Mouse (Mus musculus): ENCODE results near the gene Gm20388. TPM values are rescaled to one million over a fixed set of nuclear protein-coding genes. Genes with fewer than 3 reads are reported as not detected.
"Not testable (repeated sequence)": the region's sequence is repeated elsewhere in the genome, so short reads cannot be mapped to it uniquely, and the experiment has no call there.

The Gm20388 gene
- total RNA-seq, 1 experiment from 2014 or later: 3.6 TPM

DNA sequence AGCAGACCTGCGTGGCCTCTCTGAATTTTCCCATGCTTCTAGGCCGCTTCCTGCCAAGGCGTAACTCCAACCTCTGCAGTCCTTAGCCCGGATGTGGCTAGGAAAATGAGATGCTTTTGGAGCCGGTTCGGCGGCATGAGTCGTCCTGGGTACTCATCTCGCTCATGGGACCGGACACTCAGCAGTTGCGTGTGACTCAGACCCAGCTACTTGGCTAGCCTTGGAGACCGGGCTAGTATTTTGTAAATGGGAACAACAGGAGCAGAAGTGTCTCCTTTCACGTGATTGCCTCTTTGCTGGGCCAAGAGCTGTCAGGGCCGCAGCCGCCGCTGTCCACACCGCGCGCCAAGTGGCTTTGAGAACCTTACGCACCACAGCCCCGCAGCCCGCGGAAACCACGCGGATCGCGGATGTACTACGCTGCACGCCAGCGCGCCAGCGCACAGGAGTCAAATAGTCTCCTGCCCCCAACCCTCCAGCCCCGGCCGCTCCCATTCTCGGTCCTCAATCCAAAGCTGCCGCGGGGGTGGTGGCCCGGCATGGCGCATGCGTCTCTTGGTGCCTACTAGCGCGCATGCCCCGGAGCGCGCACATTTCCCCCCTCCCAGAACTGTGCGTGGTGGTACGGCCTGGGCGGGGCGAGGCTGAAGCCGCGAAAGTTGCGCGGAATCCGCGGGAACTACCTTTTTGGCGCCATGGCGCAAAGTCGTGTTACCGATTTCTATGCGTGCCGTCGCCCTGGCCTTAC lies 2656.9 kb downstream of the Gm20388 start, which contains the start of gene Cdt1:
TSS of gene Cdt1 (plus strand) at position 655 of the 748 bp plus-strand sequence.
- peak; percentile 96 for DNase-seq

DNA sequence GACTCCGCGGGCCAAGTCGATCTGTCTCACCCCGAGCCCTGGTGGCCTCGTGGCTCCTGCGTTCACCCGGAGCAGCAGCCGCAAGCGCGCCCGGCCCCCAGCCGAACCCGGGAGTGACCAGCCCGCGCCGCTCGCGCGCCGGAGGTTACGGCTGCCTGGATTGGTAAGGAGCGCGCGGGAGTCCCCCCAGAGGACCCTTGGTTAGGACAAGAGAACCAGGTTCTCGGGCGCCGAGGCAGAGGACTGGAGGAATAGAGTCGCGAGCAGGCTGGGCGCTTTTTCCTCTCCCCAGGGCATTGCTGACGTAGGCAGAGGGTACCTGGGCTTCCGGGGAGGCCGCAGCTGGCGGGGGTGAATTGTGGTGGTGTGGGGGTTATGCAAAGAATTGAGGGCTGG lies 2657.5 kb downstream of the Gm20388 start:
- no peak for DNase-seq

DNA sequence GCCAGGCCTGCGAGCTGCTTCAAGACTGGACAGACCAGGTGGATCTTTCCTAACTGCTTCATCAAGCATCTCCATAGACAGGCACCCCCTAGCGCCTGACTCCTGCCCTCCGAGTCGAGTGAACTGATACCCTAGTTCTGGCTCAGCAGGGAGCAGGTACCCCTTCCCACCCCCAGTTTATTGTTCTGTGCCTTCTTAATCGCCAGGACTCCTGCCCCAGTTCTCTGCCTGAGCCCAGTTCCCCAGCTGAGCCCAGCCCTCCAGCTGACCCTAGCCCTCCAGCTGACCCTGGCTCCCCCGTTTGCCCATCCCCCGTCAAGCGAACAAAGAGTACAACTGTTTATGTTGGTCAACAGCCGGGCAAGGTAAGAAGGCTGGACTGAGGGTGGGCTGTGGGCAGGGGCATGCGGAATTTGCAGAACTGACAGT lies 2658.3 kb downstream of the Gm20388 start:
- no peak for DNase-seq

DNA sequence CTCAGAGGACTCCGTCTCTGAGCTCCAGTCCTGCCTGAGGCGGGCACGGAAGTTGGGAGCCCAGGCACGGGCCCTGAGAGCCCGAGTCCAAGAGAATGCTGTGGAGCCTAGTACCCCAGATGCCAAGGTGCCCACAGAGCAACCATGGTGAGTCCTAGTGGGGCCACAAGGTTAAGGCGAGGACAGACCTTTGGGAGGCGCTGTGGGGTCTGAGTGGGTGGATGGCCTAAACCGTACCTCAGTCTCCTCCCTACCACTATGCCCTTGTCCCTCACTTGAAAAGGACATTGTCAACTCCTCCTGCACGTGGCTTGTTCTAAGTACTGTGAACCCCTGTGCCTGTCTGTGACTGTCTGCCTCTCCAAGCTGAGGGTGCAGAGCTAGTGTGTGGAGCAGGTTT lies 2658.7 kb downstream of the Gm20388 start:
- DNase-seq: no peak

DNA sequence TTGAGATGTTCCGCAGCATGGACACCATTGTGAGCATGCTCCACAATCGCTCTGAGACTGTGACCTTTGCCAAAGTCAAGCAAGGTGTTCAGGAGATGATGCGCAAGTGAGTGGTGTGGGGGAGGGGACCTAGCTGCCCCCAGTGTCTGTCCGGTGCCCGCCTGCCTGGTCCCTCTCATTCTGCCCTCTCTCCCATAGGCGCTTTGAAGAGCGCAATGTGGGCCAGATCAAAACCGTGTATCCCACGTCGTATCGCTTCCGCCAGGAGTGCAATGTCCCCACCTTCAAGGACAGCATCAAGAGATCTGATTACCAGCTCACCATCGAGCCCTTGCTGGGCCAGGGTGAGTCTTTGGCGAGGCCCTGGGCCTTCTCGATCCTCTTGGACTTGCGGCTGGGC lies 2659.4 kb downstream of the Gm20388 start:
- no peak for DNase-seq

DNA sequence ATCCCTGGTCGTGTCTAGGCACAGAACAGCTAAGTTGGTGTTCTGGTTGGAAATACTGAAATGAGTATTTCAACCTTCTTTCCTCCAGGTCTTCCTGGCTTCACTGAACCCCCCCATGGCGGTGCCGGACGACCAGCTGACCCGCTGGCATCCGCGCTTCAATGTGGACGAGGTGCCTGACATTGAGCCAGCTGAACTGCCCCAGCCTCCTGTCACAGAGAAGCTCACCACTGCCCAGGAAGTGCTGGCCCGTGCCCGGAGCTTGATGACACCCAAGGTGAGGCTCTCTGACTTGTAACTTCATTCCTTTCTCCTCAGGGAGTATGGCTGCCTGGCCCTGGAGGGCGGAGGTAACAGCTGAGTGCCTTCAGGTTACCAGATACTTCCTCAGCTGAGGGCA lies 2660.5 kb downstream of the Gm20388 start:
- no peak for DNase-seq

DNA sequence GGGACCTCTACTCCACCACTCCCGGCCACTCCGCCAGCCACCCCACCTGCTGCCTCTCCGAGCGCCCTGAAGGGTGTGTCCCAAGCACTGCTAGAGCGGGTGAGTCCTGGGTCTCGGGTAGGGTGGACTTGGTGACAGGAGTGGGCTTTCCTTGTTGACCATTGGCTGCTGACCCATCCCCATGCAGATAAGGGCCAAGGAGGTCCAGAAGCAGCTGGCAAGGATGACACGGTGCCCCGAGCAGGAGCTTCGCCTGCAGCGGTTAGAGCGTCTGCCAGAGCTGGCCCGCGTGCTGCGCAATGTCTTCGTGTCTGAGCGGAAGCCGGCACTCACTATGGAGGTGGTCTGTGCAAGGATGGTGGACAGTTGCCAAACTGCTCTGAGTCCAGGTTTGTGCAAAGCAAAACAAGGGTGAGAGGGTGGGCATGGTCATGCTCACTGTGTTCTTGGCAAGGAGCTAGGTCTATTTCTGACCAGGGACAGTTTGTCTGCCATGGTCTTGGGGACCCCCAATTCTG lies 2661.2 kb downstream of the Gm20388 start:
- no peak for DNase-seq

DNA sequence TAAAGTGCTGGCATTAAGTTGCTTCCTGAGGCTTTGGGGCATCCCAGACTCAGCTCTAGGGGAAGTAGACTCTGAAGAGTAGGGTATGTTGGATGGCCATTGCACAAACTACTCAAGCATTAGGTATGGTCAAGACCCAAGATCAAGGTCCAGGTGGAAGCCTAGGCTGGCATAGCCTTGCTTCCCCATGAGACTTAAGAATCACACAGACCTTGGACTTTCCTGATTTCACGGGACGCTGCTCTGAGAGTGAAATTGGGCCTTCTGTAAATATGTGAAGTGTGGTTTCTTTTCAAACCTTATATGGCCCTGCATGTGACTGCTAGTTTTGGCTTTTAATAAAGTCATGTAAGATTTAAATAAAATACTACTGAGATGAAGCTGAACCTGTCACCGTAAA lies 2662.1 kb downstream of the Gm20388 start:
- no peak for DNase-seq

DNA sequence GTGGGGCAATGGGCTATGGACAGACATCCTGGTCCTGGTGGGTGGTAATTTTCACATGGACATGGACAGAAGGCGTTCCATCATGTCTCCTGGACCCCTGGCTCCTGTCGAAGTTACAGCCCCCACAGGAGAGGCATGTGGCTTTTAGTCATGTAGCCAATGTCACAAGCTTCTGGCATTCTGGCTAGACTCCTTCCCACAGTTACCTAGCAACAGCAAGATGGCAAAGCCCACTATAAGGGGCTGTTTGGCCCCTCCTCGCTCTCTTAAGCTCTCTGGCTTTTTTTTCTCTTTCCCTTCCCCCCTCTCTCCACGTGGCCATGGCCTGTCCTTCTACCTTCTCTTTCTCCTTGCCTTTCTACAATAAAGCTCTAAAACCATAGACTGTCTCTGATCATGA lies 2662.5 kb downstream of the Gm20388 start:
- not testable (repeated sequence) for DNase-seq

DNA sequence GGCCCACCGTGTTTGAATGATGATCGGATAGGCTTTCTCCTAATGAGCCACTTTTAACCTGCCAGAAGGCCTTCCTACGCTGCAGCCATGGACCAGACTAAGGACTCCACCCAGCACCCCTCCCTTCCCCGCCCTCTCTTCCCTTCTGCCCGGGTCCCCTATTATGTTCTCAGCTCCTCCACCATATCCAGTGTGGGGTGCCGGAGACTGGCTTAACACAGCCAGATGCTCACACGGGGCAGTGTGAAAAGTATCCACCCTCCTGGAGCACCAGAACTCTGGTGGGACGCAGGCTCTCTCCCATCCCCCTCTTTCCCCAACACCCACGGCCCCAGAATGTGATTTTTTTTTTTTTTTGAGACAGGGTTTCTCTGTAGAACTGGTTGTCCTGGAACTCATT lies 2662.9 kb downstream of the Gm20388 start:
- no peak for DNase-seq

DNA sequence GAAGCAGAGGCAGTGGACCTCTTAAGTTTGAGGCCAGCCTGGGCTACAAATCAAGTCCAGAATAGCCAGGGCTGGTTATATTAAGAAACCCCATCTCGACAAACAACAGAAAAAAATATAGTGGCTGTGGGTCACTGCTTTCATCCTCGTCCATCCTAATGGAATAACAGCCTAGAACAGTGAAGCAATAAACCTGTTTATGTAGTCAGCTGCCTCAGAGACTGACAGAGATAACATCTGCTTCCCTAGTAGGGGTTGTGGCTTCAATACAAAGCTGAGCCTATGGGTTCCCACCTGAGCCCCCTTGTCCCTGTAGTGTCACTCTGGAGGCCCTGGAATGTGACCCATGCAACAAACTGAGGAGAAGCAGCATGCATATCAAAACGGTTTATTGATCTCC lies 2663.6 kb downstream of the Gm20388 start:
- no peak for DNase-seq

DNA sequence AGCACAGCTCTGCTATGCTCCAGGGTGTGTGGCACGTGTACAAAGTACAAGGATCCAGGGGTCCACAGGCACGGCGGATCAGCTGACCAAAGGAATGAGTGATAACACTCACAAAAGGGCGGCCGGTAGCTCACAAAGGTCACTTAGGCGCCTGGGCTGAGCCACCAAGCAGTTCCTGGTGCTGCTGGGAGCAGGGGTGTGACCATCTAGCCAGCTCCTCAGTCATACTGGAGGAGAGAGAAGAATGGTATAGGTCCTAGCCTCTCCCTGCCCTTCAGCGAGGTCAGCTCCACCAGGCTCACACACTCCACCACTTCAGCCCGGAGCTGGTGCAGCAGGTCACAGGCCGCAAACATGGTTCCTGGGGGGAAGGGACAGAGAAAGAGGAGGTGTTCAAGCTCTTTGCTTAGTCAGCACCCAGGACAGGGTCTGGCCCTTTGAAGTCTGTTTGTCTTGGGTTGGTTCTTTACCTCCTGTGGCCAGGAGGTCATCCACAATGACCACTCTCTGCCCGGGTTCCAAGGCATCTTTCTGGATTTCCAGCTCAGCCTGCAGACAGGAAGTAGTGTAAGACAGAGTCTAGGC lies 2664.1 kb downstream of the Gm20388 start:
- DNase-seq: no peak

DNA sequence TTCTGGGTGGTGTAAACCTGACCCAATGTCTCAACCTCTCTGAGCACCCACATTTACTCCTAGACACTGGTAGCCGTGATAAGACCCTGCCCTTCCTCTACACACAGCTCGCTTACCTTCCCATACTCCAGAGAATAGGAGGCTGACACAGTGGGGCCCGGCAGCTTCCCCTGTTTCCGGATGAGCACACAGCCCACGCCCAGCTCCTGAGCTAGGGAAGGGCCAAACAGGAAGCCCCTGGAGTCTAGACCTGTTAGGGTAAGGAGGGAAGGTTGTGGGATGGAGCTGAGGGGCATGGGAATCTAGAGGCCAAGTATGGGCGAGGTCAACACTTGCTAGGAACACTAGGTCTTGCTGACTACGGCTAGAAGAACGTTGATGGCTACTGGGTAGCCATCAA lies 2664.6 kb downstream of the Gm20388 start:
- no peak for DNase-seq

DNA sequence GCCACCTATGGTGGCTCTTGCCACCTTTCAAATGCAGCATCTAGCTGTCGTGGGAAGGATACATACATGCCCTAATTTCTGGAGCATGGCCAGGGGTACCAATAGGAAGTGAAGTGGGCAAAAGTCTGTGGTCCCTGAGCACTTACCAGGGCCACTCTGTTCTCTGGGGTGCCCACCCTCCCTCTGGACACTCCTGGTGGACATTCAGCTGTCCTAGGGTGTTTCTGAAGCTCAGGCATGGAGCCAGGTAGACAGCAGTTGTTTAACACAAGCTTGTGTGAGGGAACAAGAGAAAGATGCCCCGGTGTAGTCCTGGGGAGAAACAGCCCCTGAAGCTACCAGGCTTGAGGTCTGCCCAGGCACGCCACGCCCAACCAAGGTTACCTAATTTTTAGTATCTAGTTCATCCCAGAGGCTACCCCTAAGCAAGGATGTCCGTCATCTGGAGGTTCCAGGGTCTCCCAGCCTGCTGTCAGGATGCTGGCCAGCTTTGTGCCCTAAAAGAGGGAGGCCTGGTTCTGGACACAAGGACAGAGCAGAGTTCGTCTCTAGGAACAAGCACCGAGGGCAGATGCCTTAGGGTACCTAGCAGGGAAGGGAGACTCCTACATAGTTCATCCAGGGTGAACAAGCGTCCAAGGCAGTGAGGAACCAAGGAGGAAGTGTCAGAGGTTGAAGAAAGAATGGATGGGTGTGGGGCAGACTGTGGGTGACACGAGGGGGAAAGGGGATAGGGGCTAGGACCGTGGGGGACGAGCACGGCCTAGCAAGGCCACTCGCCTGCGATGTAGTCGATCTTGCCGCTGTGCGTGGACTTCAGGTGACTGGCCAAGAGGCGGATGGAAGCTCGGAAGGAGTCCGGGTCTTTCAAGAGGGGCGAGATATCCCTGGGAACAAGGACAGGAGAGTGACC lies 2665.3 kb downstream of the Gm20388 start:
- no peak for DNase-seq

DNA sequence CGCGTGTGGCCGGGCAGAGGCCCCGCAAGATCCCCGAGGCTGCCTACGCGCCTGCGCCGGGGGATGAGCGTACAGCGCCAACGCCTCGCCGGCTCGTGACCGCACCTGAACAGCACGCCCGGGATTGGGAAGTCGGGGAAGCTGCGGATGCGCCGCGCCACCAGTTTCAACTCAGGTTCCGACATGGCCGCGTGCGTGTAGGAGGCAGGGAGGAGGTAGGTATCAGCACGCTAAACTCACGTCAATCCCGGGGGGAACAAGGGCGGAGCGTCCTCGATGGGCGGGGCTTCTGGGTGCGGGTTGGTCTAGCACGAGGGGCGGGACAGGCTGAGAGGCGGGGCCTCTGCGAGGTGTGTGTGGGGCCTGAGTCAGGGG lies 2666.0 kb downstream of the Gm20388 start, which contains the start of gene Aprt:
TSS of gene Aprt (minus strand) at position 262 of the 375 bp plus-strand sequence.
- peak; percentile 95 for DNase-seq

DNA sequence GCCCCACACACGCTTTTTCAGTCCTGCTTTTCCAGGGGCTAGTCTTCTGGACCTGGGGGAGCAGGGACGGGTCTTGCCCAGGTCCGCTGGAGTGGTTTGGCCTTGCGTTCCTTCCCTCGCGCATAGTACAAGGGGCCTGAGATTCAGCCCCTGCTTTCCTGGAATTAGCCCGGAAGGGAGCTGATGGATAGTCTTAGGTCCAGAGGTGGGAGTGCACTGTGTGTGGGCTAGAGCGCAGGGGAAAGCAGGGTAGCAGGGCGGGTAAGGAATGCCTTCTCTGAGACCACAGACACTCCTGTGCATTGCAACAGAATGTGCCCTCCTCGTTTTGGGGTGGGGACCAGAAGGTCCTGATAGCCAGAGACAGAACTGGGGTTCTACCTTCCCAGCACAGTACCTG lies 2666.5 kb downstream of the Gm20388 start:
- DNase-seq: no peak

DNA sequence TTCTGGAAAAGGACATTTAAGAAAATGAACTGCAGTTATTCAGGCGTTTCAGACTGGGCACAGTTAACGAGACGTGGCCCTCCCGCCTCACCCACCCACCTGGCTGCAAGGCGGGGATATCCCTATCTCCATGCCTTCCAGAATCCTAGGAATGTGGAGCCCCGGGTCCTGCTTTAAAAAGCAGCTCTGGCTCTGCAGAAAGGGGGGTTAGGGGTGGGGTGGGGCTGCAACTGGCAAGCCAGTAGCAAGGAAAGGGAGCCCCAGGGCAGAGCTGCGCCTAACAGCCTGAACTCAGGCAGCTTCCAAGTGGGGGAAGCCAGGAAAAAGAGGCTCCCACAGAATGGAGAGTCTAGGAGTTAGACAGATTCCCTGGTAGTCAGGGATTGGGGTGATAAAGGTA lies 2668.6 kb downstream of the Gm20388 start:
- DNase-seq: no peak

DNA sequence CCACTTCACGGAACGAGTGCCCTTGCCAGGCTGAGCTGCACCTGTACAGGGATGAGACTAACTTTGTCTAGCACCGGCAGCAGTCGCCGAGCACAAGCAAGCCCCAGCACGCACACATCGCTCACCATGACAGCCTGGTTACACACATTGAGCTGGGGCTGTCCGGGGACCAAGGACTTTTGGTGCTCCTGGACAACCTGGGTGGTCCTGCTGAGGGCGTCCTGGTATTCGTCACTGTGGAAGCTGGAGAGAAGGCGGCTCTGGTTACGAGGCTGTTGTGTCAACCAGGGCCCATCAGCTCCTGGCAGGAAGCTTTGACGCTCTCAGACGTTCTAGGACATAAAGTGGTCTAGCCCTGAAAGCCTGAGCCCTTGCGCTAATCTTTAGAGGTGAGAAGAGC lies 2670.3 kb downstream of the Gm20388 start:
- no peak for DNase-seq

DNA sequence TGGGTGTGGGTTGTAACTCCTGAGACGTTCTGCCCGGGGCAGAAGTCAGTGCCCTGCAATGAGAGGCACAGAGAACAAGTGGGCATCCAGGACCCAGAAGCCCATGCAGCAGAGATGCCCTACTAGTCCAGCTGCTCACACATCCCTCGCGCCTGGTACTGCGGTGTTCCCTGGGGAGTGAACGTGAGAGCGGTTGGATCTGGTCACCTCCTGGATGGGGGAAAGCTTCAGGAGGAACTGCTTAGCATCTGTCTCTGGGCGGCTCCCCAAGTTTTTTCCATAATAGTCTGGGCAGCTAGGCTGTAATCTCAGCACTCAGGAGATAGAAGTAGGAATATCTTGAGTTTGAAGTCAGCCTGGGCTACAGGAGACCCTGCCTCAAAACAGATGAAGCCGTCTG lies 2674.3 kb downstream of the Gm20388 start:
- DNase-seq: no peak

DNA sequence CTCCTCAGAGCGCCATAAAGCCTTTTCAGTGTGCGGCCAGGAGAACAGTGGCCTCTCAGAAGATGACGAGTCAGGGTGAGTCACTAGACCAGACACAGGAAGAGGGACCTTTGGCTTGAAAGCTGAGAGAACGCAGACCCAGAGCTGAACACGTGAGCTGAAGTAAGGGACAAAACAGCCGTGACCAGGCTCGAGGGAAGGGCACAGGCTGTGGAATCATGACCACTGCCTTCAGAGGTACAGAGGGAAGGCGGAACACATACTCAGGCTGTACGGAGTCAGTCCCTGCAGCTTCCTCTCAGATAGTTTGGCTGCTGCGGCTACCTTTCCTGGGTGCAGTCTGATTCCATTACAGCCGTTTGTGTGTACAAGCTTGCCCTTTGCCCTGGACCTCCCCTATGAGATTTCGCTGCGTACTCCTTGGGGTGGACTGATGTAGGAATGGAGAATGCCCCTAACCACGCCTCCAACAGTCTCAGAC lies 2674.8 kb downstream of the Gm20388 start:
- DNase-seq: no peak

DNA sequence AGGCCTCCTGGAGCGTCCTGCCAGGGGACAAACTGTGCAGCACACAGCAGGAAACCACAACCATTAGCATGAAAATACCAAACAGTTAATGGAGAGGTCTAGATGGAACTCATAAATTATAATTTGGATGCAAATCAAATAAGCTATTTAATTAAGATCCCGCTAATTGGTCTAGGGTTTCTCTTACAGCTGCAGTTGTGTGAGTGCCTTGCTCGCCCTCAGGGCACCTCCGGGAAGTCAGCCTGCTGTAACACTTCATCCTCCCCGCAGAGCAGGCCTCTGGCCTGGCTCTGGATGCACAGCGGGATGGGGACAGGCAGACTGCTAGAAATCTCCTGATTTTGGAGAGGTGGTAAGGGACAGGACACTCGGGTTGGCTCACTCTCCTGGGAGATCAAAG lies 2675.5 kb downstream of the Gm20388 start:
- no peak for DNase-seq

DNA sequence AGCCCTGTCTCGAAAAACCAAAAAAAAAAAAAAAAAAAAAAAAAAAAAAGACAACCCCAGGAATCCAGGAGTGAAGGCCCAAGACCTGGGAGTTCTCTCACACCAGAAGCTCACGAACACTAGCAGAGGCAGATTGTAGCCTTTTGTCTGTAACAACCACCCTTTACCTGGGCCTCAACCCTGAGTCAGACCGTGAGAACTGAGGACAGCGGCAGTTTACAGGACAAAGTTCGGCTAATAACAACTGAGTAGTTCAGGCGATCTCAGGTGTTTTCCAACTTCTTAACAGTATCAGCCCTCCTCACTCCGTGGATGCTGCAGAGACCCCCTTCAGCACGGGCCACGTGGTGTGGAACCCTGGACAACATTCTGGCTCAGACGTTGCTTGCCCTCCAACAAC lies 2676.1 kb downstream of the Gm20388 start:
- no peak for DNase-seq

DNA sequence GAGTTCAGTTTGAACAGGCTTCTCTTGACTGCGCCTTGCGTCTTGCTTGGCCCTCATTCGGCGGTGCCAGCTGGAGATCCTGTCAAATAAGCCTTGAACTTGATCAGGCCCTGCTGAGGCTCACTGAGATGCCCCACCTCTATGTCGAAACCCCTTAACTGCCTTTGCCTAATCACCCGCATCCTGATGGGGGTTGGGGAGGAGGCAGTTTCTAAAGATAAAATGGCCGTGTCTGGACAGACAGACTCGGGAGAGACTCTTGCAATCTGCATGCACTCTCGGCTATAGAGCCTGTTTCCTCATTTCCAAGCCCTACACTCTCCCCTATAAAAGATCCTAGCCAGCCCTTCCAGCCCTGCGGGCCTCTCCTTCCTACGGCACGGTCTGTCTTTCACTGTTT lies 2682.6 kb downstream of the Gm20388 start:
- DNase-seq: no peak
